In the genomic region with DNA sequence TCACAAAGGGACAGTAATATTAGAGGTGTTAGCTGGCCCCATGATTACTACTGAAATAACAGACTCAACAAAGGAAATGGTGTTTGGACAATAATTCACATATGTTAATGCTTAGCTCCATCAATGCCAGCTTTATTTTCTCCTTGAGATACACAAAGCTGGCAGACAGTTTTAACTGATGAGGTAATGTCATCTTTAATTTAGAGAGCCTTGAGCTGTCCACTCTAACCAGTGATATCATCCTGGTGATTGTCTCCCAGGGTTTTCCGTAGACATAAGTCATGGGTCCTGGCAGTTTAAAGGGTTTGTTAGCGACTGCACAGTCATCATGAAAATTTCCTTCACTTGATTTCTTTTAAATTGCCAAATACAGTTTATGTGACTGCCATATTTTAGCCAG, we compare ENCODE assay signal across 13 mouse cellular contexts. TPM values are rescaled to one million over a fixed set of nuclear protein-coding genes. Genes with fewer than 3 reads are reported as not detected.
DNase-seq lines count a peak whose midpoint lies in the region; ATAC-seq and TF ChIP-seq lines count a peak whose summit lies in the region.
"Had no signal": no experiment of that assay in that cellular context is flagged by ENCODE, and none has a peak within 500 bp of the region (broad histone marks: within the 10 kb centered on the region; RNA-seq: fewer than 3 reads in every experiment).

No protein-coding gene starts in this region.

- DNase-seq in adrenal gland, adult (ENCODE audit: inconsistent age in 2 of 2, low spot score in 1 of 2), result peak; percentile 26 to 82
- DNase-seq in adrenal gland, postnatal 10 days, result no peak
- DNase-seq in heart, postnatal 0 days (ENCODE audit: low spot score), result no peak
- no peak for DNase-seq in heart, adult 9 months (ENCODE audit: low spot score in 2 of 2)
- DNase-seq in stomach, postnatal 0 days (ENCODE audit: low spot score), result no peak
- DNase-seq: gastrocnemius, adult 2 months; kidney, adult 8-10 months; right cerebral cortex, postnatal 14 days had no signal

- ATAC-seq in heart, postnatal 0 days (ENCODE audit: insufficient read depth, low read depth), result no peak
- ATAC-seq in stomach, embryonic 15.5 days (ENCODE audit: insufficient read depth, low FRiP score, low read depth), result no peak
- no peak for ATAC-seq in stomach, postnatal 0 days (ENCODE audit: low FRiP score, low TSS enrichment)
- ATAC-seq in neural tube, embryonic 15.5 days (ENCODE audit: low FRiP score), result no peak
- ATAC-seq in megakaryocyte, adult 5-6 weeks (ENCODE audit: poor library complexity, severe bottlenecking), result no peak

- no peak for TF ChIP-seq EP300 in heart, postnatal 0 days (IDR thresholded peaks at IDR 0.05; ENCODE audit: low read depth)
- TF ChIP-seq EP300 in stomach, postnatal 0 days (optimal IDR thresholded peaks at IDR 0.05), result no peak

- no peaks in the 10 kb centered on the region for H3K9me3 ChIP-seq in heart, postnatal 0 days (replicated peaks; ENCODE audit: control insufficient read depth, low read length)
- no peaks in the 10 kb centered on the region for H3K9me3 ChIP-seq in stomach, embryonic 15.5 days
- no peaks in the 10 kb centered on the region for H3K9me3 ChIP-seq in stomach, postnatal 0 days (ENCODE audit: control insufficient read depth, low read length)
- no peaks in the 10 kb centered on the region for H3K9me3 ChIP-seq in neural tube, embryonic 15.5 days (replicated peaks)

- no peak for TF ChIP-seq CTCF in heart, postnatal 0 days (IDR thresholded peaks at IDR 0.05; ENCODE audit: low read depth)
- no peak for TF ChIP-seq CTCF in stomach, postnatal 0 days (IDR thresholded peaks at IDR 0.05; ENCODE audit: low read depth)

- no peaks in the 10 kb centered on the region for H3K27me3 ChIP-seq in heart, postnatal 0 days (ENCODE audit: control insufficient read depth, insufficient read depth, low read length)
- no peaks in the 10 kb centered on the region for H3K27me3 ChIP-seq in stomach, embryonic 15.5 days (replicated peaks)
- H3K27me3 ChIP-seq in stomach, postnatal 0 days (ENCODE audit: control insufficient read depth, insufficient read depth, low read length), result no peaks in the 10 kb centered on the region
- H3K27me3 ChIP-seq in neural tube, embryonic 15.5 days (replicated peaks), result no peaks in the 10 kb centered on the region

- peak overlapping the region; percentile 80 for H3K27ac ChIP-seq in heart, postnatal 0 days (ENCODE audit: low read depth)
- 0 out of 2 replicates have a peak overlapping the region, but pooled peaks have one; percentile 42 for H3K27ac ChIP-seq in stomach, embryonic 15.5 days
- no peak overlapping the region for H3K27ac ChIP-seq in stomach, postnatal 0 days (replicated peaks)
- peak overlapping the region; percentile 35; the same call in 1 of the 2 replicates for H3K27ac ChIP-seq in neural tube, embryonic 15.5 days (replicated peaks)
- H3K27ac ChIP-seq: macrophage had no signal

- peaks cover 31% of the 10 kb centered on the region for H3K36me3 ChIP-seq in heart, postnatal 0 days (replicated peaks; ENCODE audit: control insufficient read depth, insufficient read depth, low read length)
- no peaks in the 10 kb centered on the region for H3K36me3 ChIP-seq in stomach, embryonic 15.5 days
- no peaks in the 10 kb centered on the region for H3K36me3 ChIP-seq in stomach, postnatal 0 days (ENCODE audit: control insufficient read depth, insufficient read depth, low read length)
- H3K36me3 ChIP-seq in neural tube, embryonic 15.5 days, result peaks cover 8% of the 10 kb centered on the region

- WGBS in heart, postnatal 0 days, result 26% methylated on average over 2 of the region's 2 CpGs
- 38% methylated on average over 2 of the region's 2 CpGs for WGBS in stomach, embryonic 15.5 days
- 50% methylated on average over 2 of the region's 2 CpGs for WGBS in stomach, postnatal 0 days
- WGBS in neural tube, embryonic 15.5 days, result 32% methylated on average over 2 of the region's 2 CpGs

- 0 out of 2 replicates have a peak overlapping the region, but pooled peaks have one; percentile 35 for H3K4me2 ChIP-seq in heart, postnatal 0 days (ENCODE audit: low read depth, low read length)
- no peak overlapping the region for H3K4me2 ChIP-seq in stomach, embryonic 15.5 days
- no peak overlapping the region for H3K4me2 ChIP-seq in stomach, postnatal 0 days (replicated peaks; ENCODE audit: low read depth)
- no peak overlapping the region for H3K4me2 ChIP-seq in neural tube, embryonic 15.5 days

- H3K4me1 ChIP-seq in heart, postnatal 0 days (ENCODE audit: control insufficient read depth, insufficient read depth), result peaks cover 53% of the 10 kb centered on the region
- peaks cover 15% of the 10 kb centered on the region for H3K4me1 ChIP-seq in stomach, embryonic 15.5 days
- H3K4me1 ChIP-seq in stomach, postnatal 0 days (replicated peaks; ENCODE audit: control insufficient read depth, insufficient read depth), result 0 out of 2 replicates have a peak, but pooled peaks cover 3% of the 10 kb centered on the region
- peaks cover 40% of the 10 kb centered on the region for H3K4me1 ChIP-seq in neural tube, embryonic 15.5 days

- H3K4me3 ChIP-seq in heart, postnatal 0 days (ENCODE audit: low read depth, low read length), result no peak overlapping the region
- no peak overlapping the region for H3K4me3 ChIP-seq in stomach, embryonic 15.5 days (replicated peaks)
- H3K4me3 ChIP-seq in stomach, postnatal 0 days (ENCODE audit: low read depth, low read length), result no peak overlapping the region
- H3K4me3 ChIP-seq in neural tube, embryonic 15.5 days (replicated peaks), result no peak overlapping the region
- H3K4me3 ChIP-seq: gastrocnemius, adult 2 months had no signal

- no peak overlapping the region for H3K9ac ChIP-seq in heart, postnatal 0 days (replicated peaks; ENCODE audit: low read depth, low read length)
- no peak overlapping the region for H3K9ac ChIP-seq in stomach, embryonic 15.5 days
- H3K9ac ChIP-seq in stomach, postnatal 0 days (ENCODE audit: low read length), result no peak overlapping the region
- H3K9ac ChIP-seq in neural tube, embryonic 15.5 days (replicated peaks), result no peak overlapping the region

RNA-seq across cellular contexts. Expression of gene Nrp1, which starts 58.5 kb away (rescaled TPM):
- 100 to 1,000 TPM in 1 of 2 experiments, 10 to 100 TPM in 1; 95.7 to 143 TPM for total RNA-seq in adrenal gland, postnatal 10 days (2021)
- total RNA-seq in heart, postnatal 0 days (2014; rRNA removed; ENCODE audit: low replicate concordance), result 122 and 126 TPM in 2 replicates
- polyA plus RNA-seq in heart, postnatal 0 days (2015; fragmentation: Nextera tagmentation; extraction: Ambion mirVana), result 90.5 TPM in 2 replicates
- 62.7 and 76.0 TPM in 2 replicates for polyA plus RNA-seq in stomach, embryonic 15.5 days (2015; fragmentation: Nextera tagmentation; extraction: Ambion mirVana)
- 16.9 and 17.9 TPM in 2 replicates for polyA plus RNA-seq in stomach, postnatal 0 days (2015; fragmentation: Nextera tagmentation; extraction: Ambion mirVana)
- 107 and 117 TPM in 2 replicates for polyA plus RNA-seq in neural tube, embryonic 15.5 days (2015; fragmentation: Nextera tagmentation; extraction: Ambion mirVana)
- total RNA-seq in megakaryocyte, adult 5-6 weeks (2015), result 56.8 and 59.8 TPM in 2 replicates
- total RNA-seq in megakaryocyte, adult 5-6 weeks (2017), result 73.2 and 74.3 TPM in 2 replicates
- total RNA-seq: MEL had no signal

Comparison
In these comparisons a context has a peak if more than half of its experiments do, and no peak if none do; other contexts are left out.
1. DNase-seq: peak in adrenal gland, adult (2 of 2); none in adrenal gland, postnatal 10 days (single experiment), heart, postnatal 0 days (single experiment), heart, adult 9 months (0 of 2) and stomach, postnatal 0 days (single experiment).